Mouse (Mus musculus) intestine, embryonic 14.5 days (tissue): ENCODE data around the gene Tmem63a. TPM values are rescaled to one million over a fixed set of nuclear protein-coding genes. Genes with fewer than 3 reads are reported as not detected.

Source experiments
- ATAC-seq: fragments of 200-750 bp; cut with Nextera tagmentation; replicated peaks from 2 replicates; pipeline ENCODE4 v1.8.0; 2017; ENCODE audit warnings: low read depth, moderate number of reproducible peaks, moderate TSS enrichment, moderate library complexity; ENCODE audit not compliant: low FRiP score, low TSS enrichment
- DNase-seq: peaks from one replicate; pipeline ENCODE4 v3.0.0-alpha.2; 2018; ENCODE audit warnings: low spot score
- H3K27ac ChIP-seq: fragments of 300-500 bp; sonication (generic); 2 replicates; pipeline ENCODE4 v1.5.1; 2014; ENCODE audit warnings: low read depth, mild to moderate bottlenecking, control low read depth
- H3K27me3 ChIP-seq: fragments of 300-500 bp; sonication (generic); replicated peaks from 2 replicates; pipeline ENCODE4 v1.6.1; 2014; ENCODE audit warnings: low read length, control low read depth; ENCODE audit not compliant: control insufficient read depth, insufficient read depth
- H3K36me3 ChIP-seq: fragments of 300-500 bp; sonication (generic); 2 replicates; pipeline ENCODE4 v1.6.1; 2014; ENCODE audit warnings: low read length, control low read depth; ENCODE audit not compliant: control insufficient read depth, insufficient read depth
- H3K4me1 ChIP-seq: fragments of 300-500 bp; sonication (generic); replicated peaks from 2 replicates; pipeline ENCODE4 v1.6.1; 2014; ENCODE audit warnings: low read length, control low read depth, mixed read lengths; ENCODE audit not compliant: control insufficient read depth, insufficient read depth
- H3K4me2 ChIP-seq: fragments of 300-500 bp; sonication (generic); 2 replicates; pipeline ENCODE4 v1.6.1; 2014; ENCODE audit warnings: low read length
- H3K4me3 ChIP-seq: fragments of 300-500 bp; sonication (generic); 2 replicates; pipeline ENCODE4 v1.5.1; 2014; ENCODE audit warnings: low read depth, low read length, control low read depth, mixed read lengths
- H3K9ac ChIP-seq: fragments of 300-500 bp; sonication (generic); 2 replicates; pipeline ENCODE4 v1.6.1; 2014; ENCODE audit warnings: mild to moderate bottlenecking, low read length
- H3K9me3 ChIP-seq: fragments of 300-500 bp; sonication (generic); 2 replicates; pipeline ENCODE4 v1.6.1; 2016; ENCODE audit warnings: low read length, control low read depth; ENCODE audit not compliant: control insufficient read depth
- WGBS: fragments of 180-500 bp; shearing (Covaris S2); extraction: QIAGEN DNeasy Blood & Tissue Kit; methylation state at CpG from one replicate; pipeline ENCODE4 v1.1.7; 2014; 5-methylcytosine and 5-hydroxymethylcytosine counted together
- polyA plus RNA-seq: library from polyadenylated mRNA; unstranded; fragments of >200 nt; fragmentation: Nextera tagmentation; extraction: Ambion mirVana; gene quantifications from 2 replicates; pipeline ENCODE4 v1.2.1, GENCODE M21; 2014

Tmem63a gene
- polyA plus RNA-seq, 1 experiment from 2014 or later = 14.2 TPM

DNA sequence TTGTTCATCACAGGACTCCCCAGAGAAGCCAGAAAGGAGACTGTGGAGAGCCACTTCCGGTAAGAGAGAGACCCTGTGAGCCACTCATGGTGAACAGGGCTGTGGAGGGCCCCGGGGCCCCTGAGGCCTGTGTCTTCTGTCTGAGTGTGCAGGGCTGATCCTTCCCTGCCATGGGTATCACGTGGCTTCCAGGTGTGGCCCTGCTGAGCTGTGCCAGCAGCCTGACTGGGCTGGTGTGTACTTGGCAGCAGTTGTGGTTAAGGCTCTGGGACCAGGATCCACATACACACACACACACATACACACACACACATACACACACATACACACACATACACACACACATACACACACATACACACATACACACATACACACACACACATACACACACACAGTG, 15.8 kb downstream of the Tmem63a start:
- Histone ChIP-seq H3K9ac (no peak overlapping the region), H3K4me1 (0 out of 2 replicates have a peak, but pooled peaks cover under 1% of the 10 kb centered on the region), H3K27me3 (no peaks in the 10 kb centered on the region), H3K4me3 (no peak overlapping the region), H3K36me3 (peaks cover 73% of the 10 kb centered on the region), H3K9me3 (no peaks in the 10 kb centered on the region), H3K27ac (no peak overlapping the region), H3K4me2 (no peak overlapping the region)
- no peak for DNase-seq
- 83% methylated on average over 3 of the region's 3 CpGs for WGBS
- no peak for ATAC-seq

DNA sequence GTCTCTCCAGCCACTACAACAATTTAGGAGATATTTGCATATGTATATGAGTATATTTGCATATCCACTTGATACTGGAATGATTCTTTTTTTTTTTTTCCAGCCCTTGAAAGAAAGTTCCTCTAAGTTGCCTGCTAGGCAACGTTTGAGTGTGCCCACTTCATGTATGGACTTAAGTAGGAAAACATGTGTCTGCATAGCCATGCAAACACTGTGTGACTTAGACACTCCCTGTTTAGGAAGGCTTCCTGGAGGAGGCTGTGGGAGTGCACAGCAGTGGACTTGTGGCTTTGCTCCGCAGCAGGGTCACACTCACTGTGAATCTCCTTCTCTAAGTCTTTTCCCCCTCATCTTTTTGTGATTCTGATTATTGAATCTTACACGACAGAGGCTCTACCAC, 16.7 kb downstream of the Tmem63a start:
- 72% methylated on average over 3 of the region's 3 CpGs for WGBS
- Histone ChIP-seq H3K27ac (no peak overlapping the region), H3K4me2 (no peak overlapping the region), H3K9ac (no peak overlapping the region), H3K36me3 (peaks cover 73% of the 10 kb centered on the region), H3K4me3 (no peak overlapping the region), H3K9me3 (no peaks in the 10 kb centered on the region), H3K27me3 (no peaks in the 10 kb centered on the region), H3K4me1 (no peaks in the 10 kb centered on the region)
- DNase-seq (no peak), ATAC-seq (no peak)

DNA sequence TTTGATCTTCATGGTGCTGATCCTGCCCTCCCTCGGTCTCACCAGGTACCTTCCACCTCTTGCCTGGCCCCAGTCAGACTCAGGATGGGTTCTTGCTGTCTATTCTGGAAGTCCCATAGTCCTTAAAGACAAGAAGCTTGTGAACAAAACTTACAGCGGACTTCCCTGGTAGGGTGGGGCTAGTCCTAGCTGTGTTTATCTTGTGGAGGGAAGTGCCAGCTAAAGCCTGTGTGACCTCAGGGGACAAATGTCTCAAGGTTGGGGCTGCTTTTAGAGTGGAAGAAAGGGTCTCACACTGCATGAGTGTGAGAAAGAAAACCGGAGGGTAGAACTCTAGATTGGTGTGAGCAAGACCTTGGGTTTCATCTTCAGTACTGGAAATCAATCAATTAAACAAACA, 23.6 kb downstream of the Tmem63a start:
- Histone ChIP-seq H3K27me3 (no peaks in the 10 kb centered on the region), H3K9ac (no peak overlapping the region), H3K4me1 (no peaks in the 10 kb centered on the region), H3K4me3 (no peak overlapping the region), H3K4me2 (no peak overlapping the region), H3K27ac (no peak overlapping the region), H3K36me3 (peaks cover 76% of the 10 kb centered on the region), H3K9me3 (no peaks in the 10 kb centered on the region)
- 69% methylated on average over 3 of the region's 3 CpGs for WGBS
- DNase-seq = no peak
- no peak for ATAC-seq

DNA sequence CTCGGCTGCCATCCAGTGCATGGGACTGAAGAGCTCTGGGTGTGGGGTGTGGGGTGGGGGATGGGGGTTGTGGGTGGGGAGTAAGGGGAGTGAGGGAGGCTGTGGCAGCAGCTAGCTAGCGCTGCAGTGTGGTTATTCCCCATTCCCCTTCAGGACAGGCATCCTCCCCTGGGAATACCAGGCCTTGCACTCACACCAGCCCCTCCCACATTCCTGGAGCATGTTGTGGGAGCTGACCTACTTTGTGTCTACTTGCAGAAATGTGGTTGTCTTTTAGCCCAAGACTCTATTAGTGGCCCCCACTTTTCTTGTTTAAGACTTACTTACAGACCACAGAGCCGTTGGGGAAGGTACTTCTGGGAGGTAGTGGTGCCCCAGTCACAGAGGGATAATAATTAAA, 24.4 kb downstream of the Tmem63a start:
- no peaks in the 10 kb centered on the region for H3K4me1 ChIP-seq
- DNase-seq = no peak
- WGBS = 41% methylated on average over 3 of the region's 3 CpGs
- no peak overlapping the region for H3K4me3 ChIP-seq
- peaks cover 69% of the 10 kb centered on the region for H3K36me3 ChIP-seq
- no peaks in the 10 kb centered on the region for H3K9me3 ChIP-seq
- no peak overlapping the region for H3K27ac ChIP-seq
- no peak overlapping the region for H3K9ac ChIP-seq
- ATAC-seq = no peak
- H3K4me2 ChIP-seq = no peak overlapping the region
- no peaks in the 10 kb centered on the region for H3K27me3 ChIP-seq

DNA sequence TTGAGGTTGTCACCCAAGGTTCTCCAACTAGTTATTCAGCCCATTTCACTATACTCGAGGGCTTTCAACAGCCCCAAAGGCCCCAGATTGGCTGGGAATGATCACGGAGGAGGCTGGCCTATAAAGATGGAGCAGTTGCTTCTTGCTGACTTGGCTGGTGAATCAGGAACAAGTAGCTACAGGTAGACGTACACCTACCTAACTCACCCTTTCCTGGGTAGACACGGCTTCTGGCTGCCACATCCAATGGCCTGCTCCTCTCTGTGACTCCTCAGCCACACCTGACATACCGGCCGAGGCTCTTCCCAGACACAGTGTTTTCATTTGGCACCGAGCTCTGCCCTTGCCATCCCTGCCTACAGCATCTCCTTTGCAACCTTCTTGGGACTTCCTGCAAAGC, 25.1 kb downstream of the Tmem63a start:
- Histone ChIP-seq H3K9me3 (no peaks in the 10 kb centered on the region), H3K27me3 (no peaks in the 10 kb centered on the region), H3K4me1 (no peaks in the 10 kb centered on the region), H3K36me3 (peaks cover 62% of the 10 kb centered on the region), H3K27ac (no peak overlapping the region), H3K4me3 (no peak overlapping the region), H3K9ac (no peak overlapping the region), H3K4me2 (no peak overlapping the region)
- ATAC-seq (no peak), DNase-seq (no peak)
- 74% methylated on average over 7 of the region's 7 CpGs for WGBS

DNA sequence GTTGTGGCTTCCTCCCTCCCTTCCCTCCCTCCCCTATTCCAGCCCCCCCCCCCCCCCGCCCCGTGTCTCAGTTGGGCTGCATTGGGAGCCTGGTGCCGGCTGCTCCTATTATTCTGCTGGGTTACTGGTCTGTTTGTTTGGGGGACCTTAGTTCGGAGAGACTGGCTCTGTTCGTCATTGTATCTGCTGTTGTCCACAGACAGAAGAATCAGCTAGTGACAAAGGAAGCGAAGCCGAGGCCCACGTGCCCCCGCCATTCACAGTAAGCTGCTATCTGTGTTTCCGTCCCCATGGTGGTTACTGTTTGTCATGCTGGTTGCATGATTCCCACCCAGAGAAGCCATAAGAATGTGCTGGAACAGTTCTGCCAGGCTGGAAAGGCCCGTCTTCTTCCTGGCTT, 30.8 kb downstream of the Tmem63a start:
- ATAC-seq = no peak
- WGBS = 87% methylated on average over 10 of the region's 11 CpGs

DNA sequence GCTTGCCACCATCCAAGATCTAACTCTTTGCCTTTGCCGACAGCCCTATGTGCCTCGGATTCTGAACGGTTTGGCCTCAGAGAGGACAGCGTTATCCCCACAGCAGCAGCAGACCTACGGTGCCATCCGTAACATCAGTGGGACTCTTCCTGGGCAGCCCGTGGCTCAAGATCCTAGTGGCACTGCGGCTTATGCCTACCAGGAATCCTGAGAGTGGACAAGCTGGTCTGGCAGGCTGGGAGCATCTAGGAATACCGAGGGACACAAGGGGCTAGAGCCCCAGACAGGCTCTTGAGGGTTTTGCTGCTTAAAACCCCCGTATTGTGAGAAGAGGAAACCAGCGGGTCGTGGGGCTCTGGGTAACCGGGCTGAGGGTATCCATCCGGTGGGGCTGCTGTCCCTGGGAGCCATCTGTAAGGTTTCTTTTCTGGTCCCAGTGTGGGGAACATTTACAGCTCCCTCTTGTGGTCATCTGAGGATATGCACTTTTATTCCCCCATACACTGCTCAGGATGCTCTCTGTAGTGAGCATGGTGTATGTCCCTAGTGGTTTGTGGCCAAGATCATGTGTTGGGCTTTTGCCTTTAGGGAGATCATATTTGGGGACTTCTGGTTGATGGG, 32.1 kb downstream of the Tmem63a start:
- 62% methylated on average over 14 of the region's 14 CpGs for WGBS
- Histone ChIP-seq H3K27me3 (no peaks in the 10 kb centered on the region), H3K4me1 (no peaks in the 10 kb centered on the region), H3K4me3 (no peak overlapping the region), H3K36me3 (peaks cover 26% of the 10 kb centered on the region), H3K4me2 (no peak overlapping the region), H3K9me3 (no peaks in the 10 kb centered on the region), H3K9ac (no peak overlapping the region), H3K27ac (no peak overlapping the region)
- ATAC-seq (peak; percentile 70), DNase-seq (peak; percentile 61)

More for the DNA sequence above, 30.8 kb downstream of the Tmem63a start:
- H3K36me3 ChIP-seq = peaks cover 32% of the 10 kb centered on the region
- H3K9ac ChIP-seq = no peak overlapping the region
- H3K27me3 ChIP-seq = no peaks in the 10 kb centered on the region
- no peak overlapping the region for H3K4me2 ChIP-seq
- no peak overlapping the region for H3K27ac ChIP-seq
- no peak for DNase-seq
- no peak overlapping the region for H3K4me3 ChIP-seq
- H3K9me3 ChIP-seq = no peaks in the 10 kb centered on the region
- H3K4me1 ChIP-seq = no peaks in the 10 kb centered on the region

DNA sequence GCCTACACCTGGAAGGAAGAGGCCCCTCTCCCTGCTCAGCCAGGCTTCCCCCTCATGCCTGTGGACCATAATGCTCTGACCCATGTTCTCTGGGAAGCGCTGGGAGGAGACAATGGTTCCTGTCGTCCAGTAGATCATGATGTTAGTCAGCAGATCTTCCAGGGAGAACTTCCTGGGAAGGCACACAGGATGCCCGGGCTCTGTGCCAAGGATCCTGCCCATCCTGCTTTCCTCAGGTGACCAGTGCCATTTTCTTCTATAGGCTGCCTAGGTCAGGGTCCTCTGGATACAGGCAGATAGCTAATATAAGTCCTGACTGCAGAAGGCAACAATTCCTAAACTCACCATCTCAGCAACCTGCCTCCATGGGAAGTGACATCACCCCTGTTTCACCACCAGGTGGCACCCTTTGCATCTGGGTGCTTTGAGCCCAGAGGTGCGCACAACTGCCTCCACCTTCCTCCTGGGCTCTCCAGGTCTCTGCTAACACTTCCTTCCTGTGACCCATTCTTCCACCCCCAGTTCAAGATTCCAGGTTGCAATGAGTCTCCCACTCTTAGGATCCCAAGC, 34.1 kb downstream of the Tmem63a start:
- Histone ChIP-seq H3K4me2 (no peak overlapping the region), H3K9me3 (no peaks in the 10 kb centered on the region), H3K27me3 (no peaks in the 10 kb centered on the region), H3K9ac (no peak overlapping the region), H3K36me3 (peaks cover 17% of the 10 kb centered on the region), H3K4me1 (no peaks in the 10 kb centered on the region), H3K27ac (no peak overlapping the region), H3K4me3 (no peak overlapping the region)
- WGBS = 56% methylated on average over 4 of the region's 4 CpGs
- ATAC-seq (no peak), DNase-seq (no peak)
